Mouse (Mus musculus): Measurements from ENCODE around the gene Ccdc187. TPM values are rescaled to one million over a fixed set of nuclear protein-coding genes. Genes with fewer than 3 reads are reported as not detected.

The Ccdc187 gene
- polyA plus RNA-seq, 1 experiment = not detected

GRCm38 (mm10) chr2:26225242-26225641, 69.1 kb downstream of the Ccdc187 start:
- Histone ChIP-seq H3K27me3 (ENCODE audit: control insufficient read depth, insufficient read depth, low read length) (no peaks in the 10 kb centered on the region), H3K36me3 (ENCODE audit: control insufficient read depth, insufficient read depth, low read length) (no peaks in the 10 kb centered on the region; the same call in 1 of the 2 replicates), H3K4me3 (ENCODE audit: extremely low read depth, insufficient read depth, insufficient read length) (no peak overlapping the region), H3K4me1 (ENCODE audit: control insufficient read depth, insufficient read depth, insufficient read length) (no peaks in the 10 kb centered on the region), H3K27ac (ENCODE audit: insufficient read depth, low read length) (no peak overlapping the region)
- WGBS = 69% methylated on average over 4 of the region's 4 CpGs
- no peak for DNase-seq (ENCODE audit: low read depth in 1 of 2, low spot score in 2 of 2)
- no peak for TF ChIP-seq POLR2A (IDR thresholded peaks at IDR 0.05; ENCODE audit: low read depth, low read length)
- TF ChIP-seq CTCF (IDR thresholded peaks at IDR 0.05; ENCODE audit: extremely low read depth, insufficient read depth, insufficient read length, insufficient replicate concordance) = no peak

DNA sequence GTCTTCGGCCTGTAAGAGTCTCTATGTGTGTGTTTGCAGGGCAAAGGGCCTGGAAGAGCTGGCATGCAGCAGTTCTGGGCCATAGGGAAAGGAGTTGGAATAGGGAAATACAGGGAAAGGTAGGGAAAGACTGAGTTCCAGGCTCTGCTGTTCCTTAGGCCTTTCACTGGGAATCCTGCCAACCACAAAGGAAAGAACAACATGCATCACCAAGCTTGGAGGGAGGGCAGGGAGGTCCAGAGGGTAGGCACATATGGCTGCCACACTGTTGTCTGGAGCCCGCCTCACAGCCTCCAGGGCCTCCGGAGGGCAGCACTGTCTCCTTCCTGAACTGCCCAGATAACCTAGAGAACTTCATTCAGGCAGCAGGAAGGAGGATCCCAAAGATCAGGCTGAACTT, 70.4 kb downstream of the Ccdc187 start:
- Histone ChIP-seq H3K27me3 (ENCODE audit: control insufficient read depth, insufficient read depth, low read length) (no peaks in the 10 kb centered on the region), H3K4me1 (ENCODE audit: control insufficient read depth, insufficient read depth, insufficient read length) (no peaks in the 10 kb centered on the region), H3K36me3 (ENCODE audit: control insufficient read depth, insufficient read depth, low read length) (no peaks in the 10 kb centered on the region; the same call in none of the 2 replicates), H3K4me3 (ENCODE audit: extremely low read depth, insufficient read depth, insufficient read length) (no peak overlapping the region), H3K27ac (ENCODE audit: insufficient read depth, low read length) (no peak overlapping the region)
- no peak for DNase-seq (ENCODE audit: low read depth in 1 of 2, low spot score in 2 of 2)
- no peak for TF ChIP-seq POLR2A (IDR thresholded peaks at IDR 0.05; ENCODE audit: low read depth, low read length)
- no peak for TF ChIP-seq CTCF (IDR thresholded peaks at IDR 0.05; ENCODE audit: extremely low read depth, insufficient read depth, insufficient read length, insufficient replicate concordance)
- WGBS = 76% methylated on average over 3 of the region's 3 CpGs

DNA sequence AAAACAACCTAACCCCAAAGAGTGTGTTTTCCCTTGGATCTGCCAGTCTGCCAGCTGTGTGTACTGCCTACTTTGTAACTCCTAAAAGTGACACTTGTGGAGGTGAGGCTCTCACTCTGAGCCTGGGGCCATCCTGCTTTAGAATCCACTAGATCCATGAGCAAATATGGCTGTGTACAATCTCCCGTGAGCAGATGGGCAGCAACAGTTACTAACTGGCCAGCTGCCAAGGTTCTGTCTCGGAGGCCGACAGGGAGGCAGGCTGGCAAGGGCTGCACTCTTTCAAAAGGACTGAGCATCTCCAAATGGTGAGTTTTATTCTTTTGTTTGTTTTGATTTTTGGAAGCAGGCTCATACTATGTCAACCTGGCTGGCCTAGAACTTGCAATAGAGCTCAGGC, 79.8 kb downstream of the Ccdc187 start:
- no peaks in the 10 kb centered on the region for H3K4me1 ChIP-seq (ENCODE audit: control insufficient read depth, insufficient read depth, insufficient read length)
- whole genome bisulfite sequencing = 80% methylated on average over 3 of the region's 3 CpGs
- no peak for TF ChIP-seq POLR2A (IDR thresholded peaks at IDR 0.05; ENCODE audit: low read depth, low read length)
- TF ChIP-seq CTCF (IDR thresholded peaks at IDR 0.05; ENCODE audit: extremely low read depth, insufficient read depth, insufficient read length, insufficient replicate concordance) = no peak
- DNase-seq (ENCODE audit: low read depth in 1 of 2, low spot score in 2 of 2) = no peak
- no peak overlapping the region for H3K4me3 ChIP-seq (ENCODE audit: extremely low read depth, insufficient read depth, insufficient read length)
- H3K36me3 ChIP-seq (ENCODE audit: control insufficient read depth, insufficient read depth, low read length) = peaks cover 17% of the 10 kb centered on the region
- no peaks in the 10 kb centered on the region for H3K27me3 ChIP-seq (ENCODE audit: control insufficient read depth, insufficient read depth, low read length)
- no peak overlapping the region for H3K27ac ChIP-seq (ENCODE audit: insufficient read depth, low read length)

- Histone ChIP-seq H3K27me3 (ENCODE audit: control insufficient read depth, insufficient read depth, low read length) (peaks cover 5% of the 10 kb centered on the region), H3K4me3 (ENCODE audit: extremely low read depth, insufficient read depth, insufficient read length) (no peak overlapping the region), H3K4me1 (ENCODE audit: control insufficient read depth, insufficient read depth, insufficient read length) (no peaks in the 10 kb centered on the region; the same call in 1 of the 2 replicates), H3K27ac (ENCODE audit: insufficient read depth, low read length) (no peak overlapping the region), H3K36me3 (ENCODE audit: control insufficient read depth, insufficient read depth, low read length) (peaks cover 13% of the 10 kb centered on the region)
- no peak for TF ChIP-seq POLR2A (IDR thresholded peaks at IDR 0.05; ENCODE audit: low read depth, low read length)
- TF ChIP-seq CTCF (IDR thresholded peaks at IDR 0.05; ENCODE audit: extremely low read depth, insufficient read depth, insufficient read length, insufficient replicate concordance) = no peak
- 91% methylated on average over 3 of the region's 3 CpGs for WGBS
- DNase-seq (ENCODE audit: low read depth in 1 of 2, low spot score in 2 of 2) = no peak
Measured at GRCm38 (mm10) chr2:26209566-26209965, 84.8 kb downstream of the Ccdc187 start.

GRCm38 (mm10) chr2:26208126-26208789, 86.1 kb downstream of the Ccdc187 start, which contains the start of gene Lhx3:
Lhx3 (minus strand) TSS chr2:26208289.
- H3K27ac ChIP-seq (ENCODE audit: insufficient read depth, low read length) = no peak within 1 kb of the TSS
- TF ChIP-seq POLR2A (IDR thresholded peaks at IDR 0.05; ENCODE audit: low read depth, low read length) (no peak), CTCF (IDR thresholded peaks at IDR 0.05; ENCODE audit: extremely low read depth, insufficient read depth, insufficient read length, insufficient replicate concordance) (no peak)
- 15% methylated on average over 19 of the region's 19 CpGs for WGBS
- peak in 1 of 2 experiments; percentile 19 for DNase-seq (ENCODE audit: low read depth in 1 of 2, low spot score in 2 of 2)
- H3K4me3 ChIP-seq (ENCODE audit: extremely low read depth, insufficient read depth, insufficient read length) = no peak within 1 kb of the TSS
- H3K36me3 ChIP-seq (ENCODE audit: control insufficient read depth, insufficient read depth, low read length) = peaks cover 10% of the 10 kb centered on the region
- no peaks in the 10 kb centered on the region; the same call in 1 of the 2 replicates for H3K4me1 ChIP-seq (ENCODE audit: control insufficient read depth, insufficient read depth, insufficient read length)
- peaks cover 5% of the 10 kb centered on the region for H3K27me3 ChIP-seq (ENCODE audit: control insufficient read depth, insufficient read depth, low read length)

GRCm38 (mm10) chr2:26207559-26207958, 86.8 kb downstream of the Ccdc187 start:
- Histone ChIP-seq H3K36me3 (ENCODE audit: control insufficient read depth, insufficient read depth, low read length) (peaks cover 10% of the 10 kb centered on the region), H3K4me1 (ENCODE audit: control insufficient read depth, insufficient read depth, insufficient read length) (no peaks in the 10 kb centered on the region; the same call in 1 of the 2 replicates), H3K27me3 (ENCODE audit: control insufficient read depth, insufficient read depth, low read length) (peaks cover 5% of the 10 kb centered on the region), H3K27ac (ENCODE audit: insufficient read depth, low read length) (no peak overlapping the region), H3K4me3 (ENCODE audit: extremely low read depth, insufficient read depth, insufficient read length) (no peak overlapping the region)
- 21% methylated on average over 9 of the region's 9 CpGs for WGBS
- DNase-seq (ENCODE audit: low read depth in 1 of 2, low spot score in 2 of 2) = no peak
- TF ChIP-seq CTCF (IDR thresholded peaks at IDR 0.05; ENCODE audit: extremely low read depth, insufficient read depth, insufficient read length, insufficient replicate concordance) (no peak), POLR2A (IDR thresholded peaks at IDR 0.05; ENCODE audit: low read depth, low read length) (no peak)

- Histone ChIP-seq H3K27ac (ENCODE audit: insufficient read depth, low read length) (no peak overlapping the region), H3K4me3 (ENCODE audit: extremely low read depth, insufficient read depth, insufficient read length) (no peak overlapping the region), H3K4me1 (ENCODE audit: control insufficient read depth, insufficient read depth, insufficient read length) (no peaks in the 10 kb centered on the region; the same call in 1 of the 2 replicates), H3K36me3 (ENCODE audit: control insufficient read depth, insufficient read depth, low read length) (peaks cover 5% of the 10 kb centered on the region; the same call in 1 of the 2 replicates), H3K27me3 (ENCODE audit: control insufficient read depth, insufficient read depth, low read length) (peaks cover 16% of the 10 kb centered on the region)
- TF ChIP-seq CTCF (IDR thresholded peaks at IDR 0.05; ENCODE audit: extremely low read depth, insufficient read depth, insufficient read length, insufficient replicate concordance) (no peak), POLR2A (IDR thresholded peaks at IDR 0.05; ENCODE audit: low read depth, low read length) (no peak)
- WGBS = 11% methylated on average over 10 of the region's 10 CpGs
- DNase-seq (ENCODE audit: low read depth in 1 of 2, low spot score in 2 of 2) = no peak
Measured at GRCm38 (mm10) chr2:26205761-26206160, 88.6 kb downstream of the Ccdc187 start.
